Mouse (Mus musculus) limb, embryonic 13.5 days (tissue): Measurements from ENCODE around the gene Ube2o. TPM values are rescaled to one million over a fixed set of nuclear protein-coding genes. Genes with fewer than 3 reads are reported as not detected.

Experiments used
- ATAC-seq: fragments of 200-750 bp; cut with Nextera tagmentation; 2 replicates; pipeline ENCODE4 v1.8.0; 2017; ENCODE audit warnings: low read depth, moderate number of reproducible peaks, moderate TSS enrichment; ENCODE audit not compliant: low FRiP score
- H3K27ac ChIP-seq: fragments of 300-500 bp; sonication (generic); 2 replicates; pipeline ENCODE4 v1.5.1; 2015; ENCODE audit warnings: inconsistent platforms, mild to moderate bottlenecking, moderate library complexity
- H3K27me3 ChIP-seq: fragments of 300-500 bp; sonication (generic); 2 replicates; pipeline ENCODE4 v1.6.1; 2015; ENCODE audit warnings: mild to moderate bottlenecking, inconsistent platforms
- H3K36me3 ChIP-seq: fragments of 300-500 bp; sonication (generic); 2 replicates; pipeline ENCODE4 v1.6.1; 2015; ENCODE audit warnings: inconsistent platforms, mild to moderate bottlenecking, moderate library complexity
- H3K4me1 ChIP-seq: fragments of 300-500 bp; sonication (generic); 2 replicates; pipeline ENCODE4 v1.6.1; 2015; ENCODE audit warnings: inconsistent platforms
- H3K4me2 ChIP-seq: fragments of 300-500 bp; sonication (generic); replicated peaks from 2 replicates; pipeline ENCODE4 v1.6.1; 2015; ENCODE audit warnings: inconsistent platforms, mild to moderate bottlenecking, moderate library complexity
- H3K4me3 ChIP-seq: fragments of 300-500 bp; sonication (generic); 2 replicates; pipeline ENCODE4 v1.5.1; 2015; ENCODE audit warnings: moderate library complexity, mild to moderate bottlenecking, inconsistent platforms
- H3K9ac ChIP-seq: fragments of 300-500 bp; sonication (generic); 2 replicates; pipeline ENCODE4 v1.6.1; 2015; ENCODE audit warnings: mild to moderate bottlenecking, inconsistent platforms
- H3K9me3 ChIP-seq: fragments of 300-500 bp; sonication (generic); 2 replicates; pipeline ENCODE4 v1.6.1; 2016; ENCODE audit warnings: inconsistent platforms
- WGBS: fragments of 180-500 bp; shearing (Covaris S2); methylation state at CpG from one replicate; pipeline ENCODE4 v1.1.7; 2015; 5-methylcytosine and 5-hydroxymethylcytosine counted together
- polyA plus RNA-seq: library from polyadenylated mRNA; unstranded; fragments of >200 nt; fragmentation: Nextera tagmentation; extraction: Ambion mirVana; gene quantifications from 2 replicates; pipeline ENCODE4 v1.2.1, GENCODE M21; 2015

Gene Ube2o
- polyA plus RNA-seq, 1 experiment from 2014 or later: 10.3 TPM

- H3K4me2 ChIP-seq: no peak overlapping the region
- WGBS: 60% methylated on average over 8 of the region's 8 CpGs
- H3K9ac ChIP-seq: no peak overlapping the region
- H3K36me3 ChIP-seq: no peaks in the 10 kb centered on the region
- H3K4me1 ChIP-seq: peaks cover 18% of the 10 kb centered on the region
- no peak for ATAC-seq
- H3K4me3 ChIP-seq: no peak overlapping the region
- no peaks in the 10 kb centered on the region for H3K9me3 ChIP-seq
- H3K27ac ChIP-seq: no peak overlapping the region
- H3K27me3 ChIP-seq: peaks cover 3% of the 10 kb centered on the region; the same call in 1 of the 2 replicates
Observed at GRCm38 (mm10) chr11:116589574-116589973, 8.3 kb upstream of the Ube2o start.

- no peaks in the 10 kb centered on the region for H3K36me3 ChIP-seq
- no peak overlapping the region for H3K9ac ChIP-seq
- H3K9me3 ChIP-seq: no peaks in the 10 kb centered on the region
- no peak overlapping the region for H3K27ac ChIP-seq
- peaks cover 18% of the 10 kb centered on the region for H3K4me1 ChIP-seq
- peaks cover 3% of the 10 kb centered on the region; the same call in 1 of the 2 replicates for H3K27me3 ChIP-seq
- H3K4me2 ChIP-seq: no peak overlapping the region
- H3K4me3 ChIP-seq: no peak overlapping the region
- WGBS: 29% methylated on average over 14 of the region's 14 CpGs
- ATAC-seq: no peak
Observed at GRCm38 (mm10) chr11:116589020-116589531, 7.8 kb upstream of the Ube2o start.

DNA sequence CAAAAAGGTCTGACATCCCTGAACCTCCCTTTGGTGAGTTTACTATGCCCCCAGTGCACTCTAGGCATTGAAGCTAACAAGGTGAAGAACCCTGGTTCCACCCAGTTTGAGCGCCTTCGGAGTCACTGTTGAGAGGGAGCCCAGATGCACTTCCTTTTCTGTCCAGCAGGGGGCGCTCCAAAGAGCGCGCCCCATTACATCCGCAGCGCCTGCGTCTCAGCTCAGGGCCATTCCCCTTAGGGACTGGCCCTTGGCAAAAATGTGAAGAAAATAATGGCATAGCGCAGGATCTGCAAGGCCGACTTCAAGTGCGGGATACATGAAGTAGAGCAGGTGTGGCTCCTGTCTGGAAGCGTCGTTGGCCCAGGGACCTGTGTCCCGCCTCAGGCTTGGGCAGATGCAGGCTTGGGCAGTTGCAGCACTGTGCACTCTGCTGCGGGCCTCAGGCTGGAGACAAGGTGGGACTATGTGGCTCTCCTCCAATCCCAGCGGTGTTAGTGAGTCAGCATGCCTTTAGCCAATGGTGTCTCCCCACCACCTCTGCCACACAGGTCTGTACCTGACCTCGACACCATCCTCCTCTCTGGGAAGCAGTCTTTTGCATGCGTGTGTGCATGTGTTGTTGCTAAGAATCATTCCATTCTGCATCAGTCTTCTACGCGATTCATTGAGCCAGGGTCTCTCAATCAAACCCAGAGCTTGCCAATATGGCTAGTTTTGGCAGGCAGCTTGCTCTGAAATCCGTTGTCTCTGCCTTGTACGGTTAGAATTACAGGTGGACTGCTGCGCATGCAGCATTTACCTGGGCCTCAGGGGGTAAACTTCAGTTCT lies 5.8 kb upstream of the Ube2o start:
- Histone ChIP-seq H3K9ac (no peak overlapping the region), H3K27me3 (peaks cover 3% of the 10 kb centered on the region; the same call in 1 of the 2 replicates), H3K36me3 (no peaks in the 10 kb centered on the region), H3K4me1 (peaks cover 13% of the 10 kb centered on the region), H3K4me3 (0 out of 2 replicates have a peak overlapping the region, but pooled peaks have one; percentile 7), H3K27ac (no peak overlapping the region), H3K9me3 (no peaks in the 10 kb centered on the region), H3K4me2 (peak overlapping the region; percentile 49)
- peak; percentile 70; the same call in 1 of the 2 replicates for ATAC-seq
- WGBS: 17% methylated on average over 23 of the region's 23 CpGs

GRCm38 (mm10) chr11:116586310-116586709 lies 5.1 kb upstream of the Ube2o start, which contains the start of gene Aanat:
Gene Aanat, plus strand, starts transcription at chr11:116586432.
- Histone ChIP-seq H3K4me1 (peaks cover 13% of the 10 kb centered on the region), H3K9me3 (no peaks in the 10 kb centered on the region), H3K36me3 (no peaks in the 10 kb centered on the region), H3K9ac (no peak within 1 kb of the TSS), H3K27ac (no peak within 1 kb of the TSS), H3K4me3 (0 out of 2 replicates have a peak within 1 kb of the TSS, but pooled peaks have one; percentile 7), H3K27me3 (peaks cover 3% of the 10 kb centered on the region; the same call in 1 of the 2 replicates), H3K4me2 (peak within 1 kb of the TSS; percentile 49)
- ATAC-seq: no peak
- 62% methylated on average over 5 of the region's 5 CpGs for WGBS

- no peaks in the 10 kb centered on the region for H3K36me3 ChIP-seq
- ATAC-seq: no peak
- H3K4me1 ChIP-seq: peaks cover 13% of the 10 kb centered on the region
- H3K27me3 ChIP-seq: peaks cover 3% of the 10 kb centered on the region; the same call in 1 of the 2 replicates
- 73% methylated on average over 6 of the region's 6 CpGs for WGBS
- H3K4me2 ChIP-seq: no peak overlapping the region
- H3K27ac ChIP-seq: no peak overlapping the region
- no peak overlapping the region for H3K4me3 ChIP-seq
- no peaks in the 10 kb centered on the region for H3K9me3 ChIP-seq
- H3K9ac ChIP-seq: no peak overlapping the region
Observed at GRCm38 (mm10) chr11:116585682-116586081, 4.4 kb upstream of the Ube2o start.

DNA sequence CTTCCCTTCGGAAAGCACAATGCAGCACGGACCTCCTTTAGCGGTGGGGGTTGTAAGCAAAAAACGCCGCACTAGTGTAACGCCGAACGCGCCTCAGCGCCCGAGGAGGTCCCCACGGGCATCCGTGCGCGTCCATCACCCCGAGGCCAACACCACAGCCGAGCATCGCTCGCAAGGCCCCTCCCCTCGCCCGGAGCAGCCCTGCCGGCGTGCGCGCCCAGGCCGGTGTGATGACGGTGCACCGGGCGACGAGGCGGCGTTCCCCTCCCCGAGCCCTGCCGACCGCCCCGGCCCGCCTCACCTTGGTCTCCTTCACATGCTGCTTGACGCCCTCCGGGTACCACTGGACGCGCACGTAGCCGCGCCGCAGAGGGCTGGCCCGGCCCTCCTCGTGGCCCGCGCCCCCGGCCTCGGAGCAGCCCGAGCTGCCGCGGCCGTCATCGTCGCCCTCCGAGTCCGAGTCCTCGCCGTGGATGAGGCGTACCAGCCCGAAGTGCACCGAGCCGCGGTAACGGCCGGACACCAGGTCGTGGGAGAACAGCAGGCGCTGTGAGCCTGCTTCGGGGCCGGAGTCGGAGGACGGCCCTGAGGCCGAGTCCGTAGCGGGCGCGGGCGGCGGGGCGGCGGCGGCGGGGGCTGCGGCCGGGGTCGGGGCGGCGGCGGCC lies 404 bp downstream of the Ube2o start:
- Histone ChIP-seq H3K4me2 (peak overlapping the region; percentile 84), H3K4me3 (peak overlapping the region; percentile 89), H3K36me3 (no peaks in the 10 kb centered on the region), H3K9me3 (no peaks in the 10 kb centered on the region), H3K27ac (peak overlapping the region; percentile 82; the same call in 1 of the 2 replicates), H3K4me1 (peaks cover 40% of the 10 kb centered on the region), H3K9ac (peak overlapping the region; percentile 85), H3K27me3 (no peaks in the 10 kb centered on the region)
- peak; percentile 72 for ATAC-seq
- under 1% methylated on average over 80 of the region's 91 CpGs for WGBS

- peak; percentile 2; the same call in 1 of the 2 replicates for ATAC-seq
Observed at GRCm38 (mm10) chr11:116580031-116580652, 1.1 kb downstream of the Ube2o start.

DNA sequence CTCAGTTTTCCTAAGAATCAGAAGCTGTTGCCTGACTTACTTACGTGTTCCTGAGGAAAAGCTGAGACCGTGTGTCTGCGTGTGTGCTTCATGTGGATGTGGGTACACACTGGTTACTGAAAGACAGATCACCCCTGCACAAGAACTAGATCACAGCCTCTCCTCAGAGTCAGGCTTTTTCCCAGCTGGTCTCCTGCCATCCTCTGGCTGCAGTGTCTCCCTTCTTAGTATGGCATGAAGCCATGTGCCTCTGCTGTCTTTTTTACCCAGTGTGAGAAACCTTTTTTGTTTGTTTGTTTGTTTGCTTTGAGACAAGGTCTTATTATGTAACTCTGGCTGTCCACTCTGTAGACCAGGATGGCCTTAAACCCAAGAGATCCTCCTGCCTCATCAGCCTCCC lies 2.0 kb downstream of the Ube2o start:
- Histone ChIP-seq H3K27me3 (no peaks in the 10 kb centered on the region), H3K4me2 (peak overlapping the region; percentile 84; the same call in 1 of the 2 replicates), H3K36me3 (no peaks in the 10 kb centered on the region), H3K4me1 (peaks cover 54% of the 10 kb centered on the region), H3K27ac (no peak overlapping the region), H3K4me3 (no peak overlapping the region), H3K9me3 (no peaks in the 10 kb centered on the region), H3K9ac (no peak overlapping the region)
- ATAC-seq: no peak
- 95% methylated on average over 3 of the region's 3 CpGs for WGBS

More at GRCm38 (mm10) chr11:116580031-116580652, 1.1 kb downstream of the Ube2o start:
- Histone ChIP-seq H3K9me3 (no peaks in the 10 kb centered on the region), H3K27ac (no peak overlapping the region; the same call in 1 of the 2 replicates), H3K4me3 (peak overlapping the region; percentile 89), H3K4me2 (peak overlapping the region; percentile 84), H3K27me3 (no peaks in the 10 kb centered on the region), H3K36me3 (no peaks in the 10 kb centered on the region), H3K4me1 (peaks cover 45% of the 10 kb centered on the region), H3K9ac (peak overlapping the region; percentile 85)
- WGBS: 16% methylated on average over 10 of the region's 10 CpGs

- H3K36me3 ChIP-seq: no peaks in the 10 kb centered on the region; the same call in 1 of the 2 replicates
- H3K27me3 ChIP-seq: no peaks in the 10 kb centered on the region
- H3K4me1 ChIP-seq: peaks cover 73% of the 10 kb centered on the region
- H3K9me3 ChIP-seq: no peaks in the 10 kb centered on the region
- 81% methylated on average over 2 of the region's 2 CpGs for WGBS
- H3K4me3 ChIP-seq: no peak overlapping the region
- ATAC-seq: no peak
- no peak overlapping the region for H3K4me2 ChIP-seq
- no peak overlapping the region for H3K9ac ChIP-seq
- H3K27ac ChIP-seq: no peak overlapping the region
Observed at GRCm38 (mm10) chr11:116575396-116575795, 5.9 kb downstream of the Ube2o start.

DNA sequence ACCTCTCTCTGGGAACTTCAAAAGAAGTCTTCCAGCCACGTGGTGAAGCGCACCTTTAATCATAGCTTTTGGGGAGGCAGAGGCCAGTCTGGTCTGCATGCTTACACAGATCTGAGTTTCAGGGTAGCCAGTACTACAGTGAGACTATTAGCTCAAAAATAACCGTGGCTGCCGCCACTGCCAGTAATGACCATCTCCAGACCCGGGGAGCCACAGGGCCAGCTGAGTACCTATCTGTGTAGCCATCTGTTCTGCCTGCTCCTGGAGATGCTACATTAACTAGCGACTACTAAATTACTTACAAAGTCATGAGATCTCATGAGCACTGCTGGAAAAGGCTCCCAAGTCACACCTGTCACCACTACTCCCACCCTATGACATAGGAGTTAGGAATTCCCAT lies 6.3 kb downstream of the Ube2o start:
- H3K36me3 ChIP-seq: no peaks in the 10 kb centered on the region; the same call in 1 of the 2 replicates
- peaks cover 71% of the 10 kb centered on the region for H3K4me1 ChIP-seq
- no peak overlapping the region for H3K4me3 ChIP-seq
- H3K27ac ChIP-seq: no peak overlapping the region
- no peak for ATAC-seq
- no peaks in the 10 kb centered on the region for H3K9me3 ChIP-seq
- WGBS: 55% methylated on average over 6 of the region's 6 CpGs
- no peak overlapping the region for H3K9ac ChIP-seq
- no peaks in the 10 kb centered on the region for H3K27me3 ChIP-seq
- no peak overlapping the region for H3K4me2 ChIP-seq

- no peak overlapping the region for H3K4me3 ChIP-seq
- no peak for ATAC-seq
- H3K27me3 ChIP-seq: no peaks in the 10 kb centered on the region
- H3K36me3 ChIP-seq: no peaks in the 10 kb centered on the region; the same call in 1 of the 2 replicates
- H3K9ac ChIP-seq: no peak overlapping the region
- 64% methylated on average over 6 of the region's 6 CpGs for WGBS
- H3K27ac ChIP-seq: no peak overlapping the region
- no peak overlapping the region for H3K4me2 ChIP-seq
- H3K9me3 ChIP-seq: no peaks in the 10 kb centered on the region
- H3K4me1 ChIP-seq: peaks cover 66% of the 10 kb centered on the region
Observed at GRCm38 (mm10) chr11:116574486-116574885, 6.8 kb downstream of the Ube2o start.
